Mouse (Mus musculus) heart, embryonic 15.5 days (tissue): Measurements from ENCODE around the gene Capzb. TPM values are rescaled to one million over a fixed set of nuclear protein-coding genes. Genes with fewer than 3 reads are reported as not detected.
A peak's percentile ranks its signal among the peaks of the same experiment; 100 is the strongest.

ENCODE experiments used
- ATAC-seq: fragments of 200-750 bp; cut with Nextera tagmentation; replicated peaks from 2 replicates; pipeline ENCODE4 v1.8.0; 2017; ENCODE audit warnings: low read depth, moderate TSS enrichment; ENCODE audit not compliant: insufficient number of reproducible peaks, insufficient read depth, low FRiP score
- H3K27ac ChIP-seq: fragments of 300-500 bp; sonication (generic); 2 replicates; pipeline ENCODE4 v1.5.1; 2015; ENCODE audit warnings: mild to moderate bottlenecking, inconsistent platforms
- H3K27me3 ChIP-seq: fragments of 300-500 bp; sonication (generic); 2 replicates; pipeline ENCODE4 v1.6.1; 2015; ENCODE audit warnings: inconsistent platforms
- H3K36me3 ChIP-seq: fragments of 300-500 bp; sonication (generic); 2 replicates; pipeline ENCODE4 v1.6.1; 2015; ENCODE audit warnings: mild to moderate bottlenecking, inconsistent platforms
- H3K4me1 ChIP-seq: fragments of 300-500 bp; sonication (generic); replicated peaks from 2 replicates; pipeline ENCODE4 v1.6.1; 2015; ENCODE audit warnings: inconsistent platforms
- H3K4me2 ChIP-seq: fragments of 300-500 bp; sonication (generic); 2 replicates; pipeline ENCODE4 v1.6.1; 2015; ENCODE audit warnings: inconsistent platforms, mild to moderate bottlenecking, moderate library complexity
- H3K4me3 ChIP-seq: fragments of 300-500 bp; sonication (generic); 2 replicates; pipeline ENCODE4 v1.5.1; 2015; ENCODE audit warnings: mild to moderate bottlenecking, inconsistent platforms
- H3K9ac ChIP-seq: fragments of 300-500 bp; sonication (generic); 2 replicates; pipeline ENCODE4 v1.6.1; 2015; ENCODE audit warnings: mild to moderate bottlenecking, inconsistent platforms
- H3K9me3 ChIP-seq: fragments of 300-500 bp; sonication (generic); replicated peaks from 2 replicates; pipeline ENCODE4 v1.6.1; 2016; ENCODE audit warnings: inconsistent platforms
- WGBS: fragments of 180-500 bp; shearing (Covaris S2); methylation state at CpG from one replicate; pipeline ENCODE4 v1.1.7; 2015; ENCODE audit warnings: mixed read lengths; 5-methylcytosine and 5-hydroxymethylcytosine counted together
- polyA plus RNA-seq: library from polyadenylated mRNA; unstranded; fragments of >200 nt; fragmentation: Nextera tagmentation; extraction: Ambion mirVana; gene quantifications from 2 replicates; pipeline ENCODE4 v1.2.1, GENCODE M21; 2015

The Capzb gene
- polyA plus RNA-seq, 1 experiment from 2014 or later = 363 TPM

GRCm38 (mm10) chr4:139227923-139228322, 35.2 kb downstream of the Capzb start:
- Histone ChIP-seq H3K27ac (peak overlapping the region; percentile 66), H3K4me2 (no peak overlapping the region), H3K27me3 (no peaks in the 10 kb centered on the region), H3K9ac (no peak overlapping the region), H3K4me1 (peaks cover 79% of the 10 kb centered on the region), H3K4me3 (no peak overlapping the region), H3K36me3 (no peaks in the 10 kb centered on the region), H3K9me3 (no peaks in the 10 kb centered on the region)
- 72% methylated on average over 7 of the region's 7 CpGs for WGBS
- no peak for ATAC-seq

- H3K4me3 ChIP-seq = no peak overlapping the region
- WGBS = 78% methylated on average over 5 of the region's 5 CpGs
- ATAC-seq = no peak
- H3K36me3 ChIP-seq = no peaks in the 10 kb centered on the region
- no peak overlapping the region for H3K4me2 ChIP-seq
- H3K27me3 ChIP-seq = no peaks in the 10 kb centered on the region
- H3K27ac ChIP-seq = no peak overlapping the region
- peaks cover 85% of the 10 kb centered on the region for H3K4me1 ChIP-seq
- no peaks in the 10 kb centered on the region for H3K9me3 ChIP-seq
- no peak overlapping the region for H3K9ac ChIP-seq
Measured at GRCm38 (mm10) chr4:139229271-139229670, 36.6 kb downstream of the Capzb start.

GRCm38 (mm10) chr4:139230376-139231120, 37.8 kb downstream of the Capzb start:
- Histone ChIP-seq H3K4me3 (no peak overlapping the region), H3K9ac (no peak overlapping the region), H3K4me1 (peaks cover 85% of the 10 kb centered on the region), H3K36me3 (no peaks in the 10 kb centered on the region), H3K9me3 (no peaks in the 10 kb centered on the region), H3K4me2 (no peak overlapping the region), H3K27me3 (no peaks in the 10 kb centered on the region), H3K27ac (peak overlapping the region; percentile 54)
- 63% methylated on average over 11 of the region's 11 CpGs for WGBS
- no peak for ATAC-seq

- Histone ChIP-seq H3K27ac (peak overlapping the region; percentile 54), H3K4me2 (no peak overlapping the region)
- 62% methylated on average over 8 of the region's 8 CpGs for WGBS
Measured at GRCm38 (mm10) chr4:139231163-139231562, 38.5 kb downstream of the Capzb start.

GRCm38 (mm10) chr4:139232479-139233145, 39.9 kb downstream of the Capzb start:
- WGBS = 45% methylated on average over 6 of the region's 6 CpGs

More at GRCm38 (mm10) chr4:139231163-139231562, 38.5 kb downstream of the Capzb start:
- H3K4me1 ChIP-seq = peaks cover 83% of the 10 kb centered on the region
- H3K9me3 ChIP-seq = no peaks in the 10 kb centered on the region
- ATAC-seq = no peak
- no peaks in the 10 kb centered on the region for H3K27me3 ChIP-seq
- H3K9ac ChIP-seq = no peak overlapping the region
- no peak overlapping the region for H3K4me3 ChIP-seq
- no peaks in the 10 kb centered on the region for H3K36me3 ChIP-seq

GRCm38 (mm10) chr4:139233146-139233495, 40.4 kb downstream of the Capzb start:
- H3K27ac ChIP-seq = peak overlapping the region; percentile 54
- 0 out of 2 replicates have a peak overlapping the region, but pooled peaks have one; percentile 15 for H3K9ac ChIP-seq
- ATAC-seq = no peak
- no peaks in the 10 kb centered on the region for H3K36me3 ChIP-seq
- no peak overlapping the region for H3K4me2 ChIP-seq
- no peaks in the 10 kb centered on the region for H3K9me3 ChIP-seq
- peaks cover 76% of the 10 kb centered on the region for H3K4me1 ChIP-seq
- H3K27me3 ChIP-seq = no peaks in the 10 kb centered on the region
- 64% methylated on average over 7 of the region's 7 CpGs for WGBS
- no peak overlapping the region for H3K4me3 ChIP-seq

More at GRCm38 (mm10) chr4:139232479-139233145, 39.9 kb downstream of the Capzb start:
- no peak for ATAC-seq
- H3K9ac ChIP-seq = no peak overlapping the region
- H3K27me3 ChIP-seq = no peaks in the 10 kb centered on the region
- H3K4me1 ChIP-seq = peaks cover 76% of the 10 kb centered on the region
- H3K4me3 ChIP-seq = no peak overlapping the region
- peak overlapping the region; percentile 54 for H3K27ac ChIP-seq
- no peaks in the 10 kb centered on the region for H3K9me3 ChIP-seq
- H3K36me3 ChIP-seq = no peaks in the 10 kb centered on the region
- H3K4me2 ChIP-seq = no peak overlapping the region

GRCm38 (mm10) chr4:139233755-139234254, 41.1 kb downstream of the Capzb start:
- WGBS = 24% methylated on average over 4 of the region's 4 CpGs
- H3K27ac ChIP-seq = peak overlapping the region; percentile 54
- H3K9me3 ChIP-seq = no peaks in the 10 kb centered on the region

GRCm38 (mm10) chr4:139234261-139234660, 41.6 kb downstream of the Capzb start:
- H3K4me2 ChIP-seq = no peak overlapping the region
- no peaks in the 10 kb centered on the region for H3K9me3 ChIP-seq
- H3K9ac ChIP-seq = no peak overlapping the region
- 84% methylated on average over 4 of the region's 4 CpGs for WGBS
- no peaks in the 10 kb centered on the region for H3K36me3 ChIP-seq
- H3K27ac ChIP-seq = peak overlapping the region; percentile 54; the same call in 1 of the 2 replicates
- ATAC-seq = no peak
- H3K4me1 ChIP-seq = peaks cover 77% of the 10 kb centered on the region
- no peaks in the 10 kb centered on the region for H3K27me3 ChIP-seq
- no peak overlapping the region for H3K4me3 ChIP-seq

More at GRCm38 (mm10) chr4:139233755-139234254, 41.1 kb downstream of the Capzb start:
- ATAC-seq = no peak
- Histone ChIP-seq H3K9ac (no peak overlapping the region), H3K27me3 (no peaks in the 10 kb centered on the region), H3K4me1 (peaks cover 76% of the 10 kb centered on the region), H3K4me3 (no peak overlapping the region), H3K4me2 (no peak overlapping the region), H3K36me3 (no peaks in the 10 kb centered on the region)

GRCm38 (mm10) chr4:139235556-139235955, 42.9 kb downstream of the Capzb start:
- 87% methylated on average over 7 of the region's 7 CpGs for WGBS
- peaks cover 13% of the 10 kb centered on the region for H3K36me3 ChIP-seq
- H3K4me2 ChIP-seq = no peak overlapping the region
- H3K9me3 ChIP-seq = no peaks in the 10 kb centered on the region
- H3K4me1 ChIP-seq = peaks cover 82% of the 10 kb centered on the region
- H3K27me3 ChIP-seq = no peaks in the 10 kb centered on the region
- no peak overlapping the region for H3K9ac ChIP-seq
- no peak overlapping the region for H3K4me3 ChIP-seq
- H3K27ac ChIP-seq = no peak overlapping the region
- no peak for ATAC-seq

GRCm38 (mm10) chr4:139238612-139239011, 45.9 kb downstream of the Capzb start:
- Histone ChIP-seq H3K4me1 (peaks cover 81% of the 10 kb centered on the region), H3K9me3 (no peaks in the 10 kb centered on the region), H3K27ac (peak overlapping the region; percentile 35; the same call in 1 of the 2 replicates), H3K9ac (no peak overlapping the region), H3K27me3 (no peaks in the 10 kb centered on the region), H3K4me2 (no peak overlapping the region), H3K36me3 (peaks cover 18% of the 10 kb centered on the region), H3K4me3 (no peak overlapping the region)
- WGBS = 76% methylated on average over 16 of the region's 16 CpGs
- ATAC-seq = no peak

- Histone ChIP-seq H3K9me3 (no peaks in the 10 kb centered on the region), H3K4me2 (no peak overlapping the region), H3K4me3 (no peak overlapping the region), H3K9ac (no peak overlapping the region), H3K27me3 (no peaks in the 10 kb centered on the region), H3K36me3 (peaks cover 18% of the 10 kb centered on the region), H3K27ac (peak overlapping the region; percentile 84; the same call in 1 of the 2 replicates), H3K4me1 (peaks cover 76% of the 10 kb centered on the region)
- ATAC-seq = no peak
- WGBS = 56% methylated on average over 6 of the region's 6 CpGs
Measured at GRCm38 (mm10) chr4:139240334-139240733, 47.6 kb downstream of the Capzb start.
